Mouse (Mus musculus): Measurements from ENCODE around the gene Ackr1.
A peak's percentile ranks its signal among the peaks of the same experiment; 100 is the strongest.

Gene Ackr1

GRCm38 (mm10) chr1:173339543-173339942, 6.0 kb upstream of the Ackr1 start:
- TF ChIP-seq CTCF (conservative IDR thresholded peaks at IDR 0.05; ENCODE audit: low read length) (peak; percentile 95), NANOG (IDR thresholded peaks at IDR 0.05; ENCODE audit: borderline replicate concordance, low read length) (no peak)
- Histone ChIP-seq H3K4me1 (replicated peaks; ENCODE audit: low read depth, low read length) (peaks cover 17% of the 10 kb centered on the region), H3K27me3 (ENCODE audit: insufficient read depth, low read length) (peaks cover 1% of the 10 kb centered on the region; the same call in 1 of the 2 replicates), H3K9me3 (ENCODE audit: low read length) (no peaks in the 10 kb centered on the region), H3K36me3 (ENCODE audit: insufficient read depth, low read length) (no peaks in the 10 kb centered on the region), H3K4me3 (replicated peaks; ENCODE audit: low read length) (no peak overlapping the region)

GRCm38 (mm10) chr1:173337008-173337407, 3.5 kb upstream of the Ackr1 start:
- Histone ChIP-seq H3K27me3 (ENCODE audit: insufficient read depth, low read length) (peaks cover 9% of the 10 kb centered on the region), H3K36me3 (ENCODE audit: insufficient read depth, low read length) (no peaks in the 10 kb centered on the region), H3K4me3 (replicated peaks; ENCODE audit: low read length) (peak overlapping the region; percentile 26; the same call in 1 of the 2 replicates), H3K4me1 (replicated peaks; ENCODE audit: low read depth, low read length) (peaks cover 17% of the 10 kb centered on the region), H3K9me3 (ENCODE audit: low read length) (no peaks in the 10 kb centered on the region)
- no peak for TF ChIP-seq CTCF (conservative IDR thresholded peaks at IDR 0.05; ENCODE audit: low read length)
- TF ChIP-seq POU5F1 (IDR thresholded peaks at IDR 0.05; ENCODE audit: borderline replicate concordance, low read length), result no peak
- no peak for TF ChIP-seq NANOG (IDR thresholded peaks at IDR 0.05; ENCODE audit: borderline replicate concordance, low read length)

GRCm38 (mm10) chr1:173335903-173336302, 2.4 kb upstream of the Ackr1 start:
- H3K36me3 ChIP-seq (ENCODE audit: insufficient read depth, low read length), result no peaks in the 10 kb centered on the region
- TF ChIP-seq CTCF (conservative IDR thresholded peaks at IDR 0.05; ENCODE audit: low read length) (no peak), POU5F1 (IDR thresholded peaks at IDR 0.05; ENCODE audit: borderline replicate concordance, low read length) (no peak), NANOG (IDR thresholded peaks at IDR 0.05; ENCODE audit: borderline replicate concordance, low read length) (no peak)
- H3K4me1 ChIP-seq (replicated peaks; ENCODE audit: low read depth, low read length), result peaks cover 17% of the 10 kb centered on the region
- H3K9me3 ChIP-seq (ENCODE audit: low read length), result no peaks in the 10 kb centered on the region
- peaks cover 15% of the 10 kb centered on the region for H3K27me3 ChIP-seq (ENCODE audit: insufficient read depth, low read length)
- H3K4me3 ChIP-seq (replicated peaks; ENCODE audit: low read length), result 0 out of 2 replicates have a peak overlapping the region, but pooled peaks have one; percentile 23

- Histone ChIP-seq H3K36me3 (ENCODE audit: insufficient read depth, low read length) (no peaks in the 10 kb centered on the region), H3K4me1 (replicated peaks; ENCODE audit: low read depth, low read length) (peaks cover 13% of the 10 kb centered on the region), H3K9me3 (ENCODE audit: low read length) (no peaks in the 10 kb centered on the region), H3K4me3 (replicated peaks; ENCODE audit: low read length) (no peak overlapping the region), H3K27me3 (ENCODE audit: insufficient read depth, low read length) (peaks cover 29% of the 10 kb centered on the region)
- TF ChIP-seq CTCF (conservative IDR thresholded peaks at IDR 0.05; ENCODE audit: low read length) (no peak), POU5F1 (IDR thresholded peaks at IDR 0.05; ENCODE audit: borderline replicate concordance, low read length) (no peak), NANOG (IDR thresholded peaks at IDR 0.05; ENCODE audit: borderline replicate concordance, low read length) (no peak)
Measured at GRCm38 (mm10) chr1:173332418-173332817, 1.1 kb downstream of the Ackr1 start.

- TF ChIP-seq POU5F1 (IDR thresholded peaks at IDR 0.05; ENCODE audit: borderline replicate concordance, low read length), result no peak
- no peak for TF ChIP-seq CTCF (conservative IDR thresholded peaks at IDR 0.05; ENCODE audit: low read length)
- no peak for TF ChIP-seq NANOG (IDR thresholded peaks at IDR 0.05; ENCODE audit: borderline replicate concordance, low read length)
- peaks cover 39% of the 10 kb centered on the region for H3K27me3 ChIP-seq (ENCODE audit: insufficient read depth, low read length)
- no peak overlapping the region for H3K4me3 ChIP-seq (replicated peaks; ENCODE audit: low read length)
- H3K9me3 ChIP-seq (ENCODE audit: low read length), result no peaks in the 10 kb centered on the region
- H3K36me3 ChIP-seq (ENCODE audit: insufficient read depth, low read length), result no peaks in the 10 kb centered on the region
- no peaks in the 10 kb centered on the region for H3K4me1 ChIP-seq (replicated peaks; ENCODE audit: low read depth, low read length)
Measured at GRCm38 (mm10) chr1:173329743-173330142, 3.8 kb downstream of the Ackr1 start.

DNA sequence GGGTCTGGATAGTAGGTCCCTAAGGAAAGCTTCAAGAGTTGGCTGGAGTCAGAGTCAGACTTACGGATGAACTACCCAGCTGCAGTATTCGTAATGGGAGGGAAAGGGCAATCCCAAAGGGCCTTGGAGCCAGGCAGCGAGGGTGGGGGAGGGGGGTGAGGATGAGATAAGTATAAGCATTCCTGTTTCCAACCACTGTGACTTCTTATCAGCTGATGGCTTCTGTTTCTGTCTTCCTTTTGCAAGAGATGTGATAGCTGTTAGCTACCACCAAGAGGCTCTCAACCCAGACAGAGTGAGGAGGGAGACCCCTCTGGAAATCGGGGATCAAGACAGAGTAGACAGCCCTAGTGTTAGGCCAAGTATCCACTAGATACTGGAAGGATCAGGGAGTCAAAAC, 4.4 kb downstream of the Ackr1 start:
- Histone ChIP-seq H3K27me3 (ENCODE audit: insufficient read depth, low read length) (peaks cover 35% of the 10 kb centered on the region), H3K4me3 (replicated peaks; ENCODE audit: low read length) (no peak overlapping the region), H3K9me3 (ENCODE audit: low read length) (no peaks in the 10 kb centered on the region), H3K4me1 (replicated peaks; ENCODE audit: low read depth, low read length) (no peaks in the 10 kb centered on the region), H3K36me3 (ENCODE audit: insufficient read depth, low read length) (no peaks in the 10 kb centered on the region)
- no peak for TF ChIP-seq NANOG (IDR thresholded peaks at IDR 0.05; ENCODE audit: borderline replicate concordance, low read length)
- no peak for TF ChIP-seq POU5F1 (IDR thresholded peaks at IDR 0.05; ENCODE audit: borderline replicate concordance, low read length)
- no peak for TF ChIP-seq CTCF (conservative IDR thresholded peaks at IDR 0.05; ENCODE audit: low read length)

DNA sequence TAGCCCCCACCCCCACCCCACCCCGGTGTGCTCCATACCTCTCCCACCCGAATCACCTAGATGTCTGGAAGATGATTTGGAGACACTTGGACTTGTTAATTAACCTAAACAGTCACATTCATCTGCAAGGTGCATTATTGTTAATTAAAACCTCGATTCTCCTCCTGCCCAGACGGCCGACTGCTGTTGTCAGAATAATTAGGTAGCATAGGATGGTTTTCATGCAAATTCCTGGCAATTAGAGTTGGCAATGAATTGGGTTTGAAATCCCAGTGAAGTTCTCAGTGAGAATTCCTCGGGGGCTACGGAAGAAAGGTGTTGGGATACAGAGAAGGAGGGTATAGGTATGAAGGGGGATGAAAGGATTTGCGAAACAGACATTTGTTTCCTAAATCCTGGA, 5.1 kb downstream of the Ackr1 start:
- no peaks in the 10 kb centered on the region for H3K9me3 ChIP-seq (ENCODE audit: low read length)
- peaks cover 35% of the 10 kb centered on the region for H3K27me3 ChIP-seq (ENCODE audit: insufficient read depth, low read length)
- no peak overlapping the region for H3K4me3 ChIP-seq (replicated peaks; ENCODE audit: low read length)
- no peaks in the 10 kb centered on the region for H3K36me3 ChIP-seq (ENCODE audit: insufficient read depth, low read length)
- H3K4me1 ChIP-seq (replicated peaks; ENCODE audit: low read depth, low read length), result no peaks in the 10 kb centered on the region
- TF ChIP-seq NANOG (IDR thresholded peaks at IDR 0.05; ENCODE audit: borderline replicate concordance, low read length) (no peak), CTCF (conservative IDR thresholded peaks at IDR 0.05; ENCODE audit: low read length) (no peak), POU5F1 (IDR thresholded peaks at IDR 0.05; ENCODE audit: borderline replicate concordance, low read length) (no peak)

DNA sequence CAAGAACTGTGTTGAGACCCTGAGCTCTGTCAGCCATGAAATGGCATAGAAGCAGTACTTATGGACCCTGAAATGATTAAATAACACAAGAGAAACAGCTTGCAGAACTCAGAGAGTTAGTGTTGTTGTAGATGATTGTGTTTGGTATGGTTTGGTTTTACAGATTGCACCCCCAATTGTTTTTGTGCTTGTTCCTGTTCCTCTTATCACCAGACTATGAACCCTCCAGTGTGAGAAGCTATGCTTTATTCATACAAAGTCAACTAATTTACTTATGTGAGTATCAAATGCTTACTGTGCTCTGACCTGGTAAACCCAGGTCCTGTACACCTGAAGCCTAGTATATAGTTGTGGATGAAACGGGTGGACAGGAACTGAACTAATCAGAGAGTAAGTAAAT, 7.0 kb downstream of the Ackr1 start:
- Histone ChIP-seq H3K4me1 (replicated peaks; ENCODE audit: low read depth, low read length) (peaks cover 8% of the 10 kb centered on the region), H3K36me3 (ENCODE audit: insufficient read depth, low read length) (no peaks in the 10 kb centered on the region), H3K9me3 (ENCODE audit: low read length) (no peaks in the 10 kb centered on the region), H3K4me3 (replicated peaks; ENCODE audit: low read length) (no peak overlapping the region), H3K27me3 (ENCODE audit: insufficient read depth, low read length) (peaks cover 30% of the 10 kb centered on the region)
- TF ChIP-seq CTCF (conservative IDR thresholded peaks at IDR 0.05; ENCODE audit: low read length) (no peak), POU5F1 (IDR thresholded peaks at IDR 0.05; ENCODE audit: borderline replicate concordance, low read length) (no peak), NANOG (IDR thresholded peaks at IDR 0.05; ENCODE audit: borderline replicate concordance, low read length) (no peak)

GRCm38 (mm10) chr1:173325395-173325794, 8.2 kb downstream of the Ackr1 start:
- Histone ChIP-seq H3K36me3 (ENCODE audit: insufficient read depth, low read length) (no peaks in the 10 kb centered on the region), H3K27me3 (ENCODE audit: insufficient read depth, low read length) (peaks cover 29% of the 10 kb centered on the region), H3K4me1 (replicated peaks; ENCODE audit: low read depth, low read length) (peaks cover 12% of the 10 kb centered on the region), H3K4me3 (replicated peaks; ENCODE audit: low read length) (no peak overlapping the region), H3K9me3 (ENCODE audit: low read length) (no peaks in the 10 kb centered on the region)
- TF ChIP-seq POU5F1 (IDR thresholded peaks at IDR 0.05; ENCODE audit: borderline replicate concordance, low read length), result no peak
- TF ChIP-seq CTCF (conservative IDR thresholded peaks at IDR 0.05; ENCODE audit: low read length), result no peak
- no peak for TF ChIP-seq NANOG (IDR thresholded peaks at IDR 0.05; ENCODE audit: borderline replicate concordance, low read length)

Measured in E14TG2a.4 (cell line).